Mouse (Mus musculus) cortical plate, adult 2 months (tissue): Measurements from ENCODE around the gene Tmem40.

Source experiments
- CTCF ChIP-seq: fragments of 200-500 bp; IDR thresholded peaks from 2 replicates; pipeline ENCODE4 v1.5.1; 2011; ENCODE audit warnings: mild to moderate bottlenecking, control low read depth, low read length; ENCODE audit not compliant: insufficient read depth; ENCODE audit errors: extremely low read depth
- POLR2A ChIP-seq: fragments of 200-500 bp; IDR thresholded peaks from 2 replicates; pipeline ENCODE4 v1.6.1; 2011; ENCODE audit warnings: mild to moderate bottlenecking, low read length, control low read depth; ENCODE audit not compliant: insufficient read depth; ENCODE audit errors: extremely low read depth

DNA sequence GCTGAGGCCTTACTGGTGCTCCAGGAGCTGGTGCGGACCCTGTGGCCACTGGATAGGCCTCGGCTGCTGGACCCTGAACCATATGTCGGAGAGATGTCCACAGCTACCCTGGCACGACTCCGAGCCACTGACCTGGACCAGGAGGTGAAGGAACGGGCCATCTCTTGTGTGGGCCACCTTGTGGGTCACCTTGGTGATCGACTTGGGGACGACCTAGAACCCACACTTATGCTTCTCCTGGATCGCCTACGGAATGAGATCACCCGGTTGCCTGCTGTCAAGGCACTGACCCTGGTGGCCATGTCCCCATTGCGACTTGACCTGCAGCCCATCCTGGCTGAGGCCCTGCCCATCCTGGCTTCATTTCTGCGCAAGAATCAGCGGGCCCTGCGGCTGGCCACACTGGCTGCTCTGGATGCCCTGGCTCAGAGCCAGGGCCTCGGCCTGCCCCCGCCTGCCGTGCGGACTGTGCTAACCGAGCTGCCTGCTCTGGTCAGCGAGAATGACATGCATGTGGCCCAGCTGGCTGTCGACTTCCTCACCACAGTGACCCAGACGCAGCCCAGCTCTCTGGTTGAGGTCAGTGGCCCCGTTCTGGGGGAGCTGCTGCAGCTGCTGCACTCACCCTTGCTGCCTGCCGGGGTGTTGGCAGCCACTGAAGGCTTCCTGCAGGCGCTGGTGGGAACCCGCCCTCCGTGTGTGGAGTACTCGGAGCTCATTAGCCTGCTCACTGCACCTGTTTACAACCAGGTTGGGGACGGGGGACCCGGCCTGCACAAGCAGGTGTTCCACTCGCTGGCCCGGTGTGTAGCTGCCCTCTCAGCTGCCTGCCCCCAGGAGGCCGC, 29.9 kb upstream of the Tmem40 start:
- TF ChIP-seq POLR2A = no peak
- no peak for TF ChIP-seq CTCF
